Mouse (Mus musculus) adrenal gland, adult 18-20 months (tissue): ENCODE results near the gene Ccdc106. TPM values are rescaled to one million over a fixed set of nuclear protein-coding genes. Genes with fewer than 3 reads are reported as not detected.
"Not testable (repeated sequence)": the region's sequence is repeated elsewhere in the genome, so short reads cannot be mapped to it uniquely, and the experiment has no call there.

Source experiments
- DNase-seq, 2 experiments: peaks; one replicate each; pipeline ENCODE4 v3.0.0; 2021 to 2022; ENCODE audit warnings: low spot score in 2 of 2
- long read RNA-seq, 2 experiments: library from polyadenylated mRNA; stranded (forward); transcript quantifications; one replicate each; pipeline ENCODE4 v2.0.0; 2021
- total RNA-seq, 2 experiments: library from RNA; stranded (reverse); gene quantifications; 1 replicate in 1 of 2; 2 replicates in 1 of 2; pipeline ENCODE4 v1.2.3; 2021

Gene Ccdc106
- 1 to 10 TPM; 1.5 to 2.6 TPM for total RNA-seq
- long read RNA-seq, experiment 1, partial matches to known transcripts: 0 of 2 reads
- long read RNA-seq, experiment 1, other reads (novel, unspliced or antisense): 2 of 2 reads
- long read RNA-seq, experiment 2, partial matches to known transcripts: 1 of 5 reads
- long read RNA-seq, experiment 2, other reads (novel, unspliced or antisense): 3 of 5 reads

DNA sequence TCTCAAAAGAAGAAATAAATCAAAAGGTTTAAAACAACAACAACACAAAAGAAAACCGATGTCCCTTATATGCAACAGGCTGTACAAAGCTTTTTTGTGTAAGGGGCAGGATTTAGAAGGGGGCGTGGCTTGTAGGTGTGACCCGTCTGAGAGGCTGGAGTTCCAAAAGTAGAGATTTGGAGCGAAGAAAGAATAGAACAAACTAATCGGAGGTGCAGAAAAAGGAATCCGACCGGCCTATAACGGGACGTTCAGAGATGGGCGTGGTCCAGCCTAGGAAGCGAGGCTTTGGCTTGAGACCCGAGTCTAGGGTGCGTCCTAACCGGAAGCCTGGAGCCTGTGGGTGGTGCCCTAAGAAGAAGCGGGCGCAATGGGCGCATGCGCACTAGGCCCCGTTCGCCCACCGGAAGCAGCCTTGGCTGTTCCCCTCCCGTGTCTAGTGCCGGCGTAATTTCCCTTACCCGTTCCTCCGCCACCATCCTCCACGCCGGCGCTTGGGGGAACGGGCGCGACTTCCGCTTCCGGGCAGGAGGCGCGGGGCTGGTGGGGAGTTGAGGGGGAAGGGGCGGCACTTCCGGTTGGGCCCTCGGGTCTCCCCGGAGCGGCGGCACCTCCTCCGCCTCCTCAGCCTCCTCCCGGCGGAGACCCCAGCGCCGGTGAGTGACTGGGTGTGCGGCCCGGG, at the start of gene Ccdc106, which contains the start of gene Zfp865:
Ccdc106 (plus strand) TSS at position 554 of the 682 bp plus-strand sequence.
Zfp865 (plus strand) TSS at position 377 of the 682 bp plus-strand sequence.
- DNase-seq: peak; percentile 96 to 97

- no peak for DNase-seq
These were observed 49.3 kb upstream of the Ccdc106 start, which contains the start of gene Sbk3 for GRCm38 (mm10) chr7:4971068-4971467. Gene Sbk3, minus strand, starts transcription at chr7:4971168.

DNA sequence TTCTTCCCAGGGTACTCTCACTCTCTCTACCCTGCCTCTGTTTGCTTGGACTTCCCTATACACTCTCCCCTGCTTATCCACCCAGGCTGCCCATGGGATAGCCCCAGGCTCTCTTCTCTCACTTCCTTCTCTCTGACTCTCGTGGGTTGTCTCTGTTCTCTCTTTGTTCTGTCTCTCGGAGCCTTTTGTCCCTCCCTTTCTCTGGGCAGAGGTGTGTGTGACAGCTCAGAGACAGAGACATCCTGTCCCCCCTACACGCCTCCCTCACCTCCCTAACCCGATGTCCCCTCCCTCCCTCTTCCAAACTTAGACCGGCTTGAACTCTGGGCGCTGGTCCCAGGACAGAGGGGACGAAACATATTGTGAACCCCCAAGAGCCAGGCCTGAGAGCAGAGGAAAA, 48.6 kb upstream of the Ccdc106 start:
- DNase-seq: no peak

GRCm38 (mm10) chr7:4972321-4973047, 47.9 kb upstream of the Ccdc106 start:
- peak; percentile 59 for DNase-seq

DNA sequence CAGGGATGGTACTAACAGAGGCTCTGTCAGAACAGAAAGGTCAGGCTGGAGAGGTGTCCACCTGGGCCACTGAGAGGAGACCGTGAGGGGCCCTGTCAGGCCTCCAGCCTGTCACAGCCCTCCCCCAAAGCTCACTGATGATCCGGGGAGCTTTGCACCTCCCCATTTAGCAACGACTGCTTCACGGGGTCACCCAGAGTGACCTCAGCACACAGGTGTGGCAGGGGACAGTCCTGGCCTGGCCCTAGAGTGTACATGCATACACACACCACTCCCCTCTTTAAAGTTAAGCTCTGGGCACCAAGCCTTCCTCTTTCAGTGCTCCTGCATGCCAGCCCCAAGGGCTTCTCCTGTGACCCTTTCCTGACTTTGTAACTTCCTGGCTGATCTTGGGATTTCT, 44.9 kb upstream of the Ccdc106 start:
- DNase-seq: no peak

GRCm38 (mm10) chr7:4976832-4977231, 43.5 kb upstream of the Ccdc106 start:
- DNase-seq: no peak

DNA sequence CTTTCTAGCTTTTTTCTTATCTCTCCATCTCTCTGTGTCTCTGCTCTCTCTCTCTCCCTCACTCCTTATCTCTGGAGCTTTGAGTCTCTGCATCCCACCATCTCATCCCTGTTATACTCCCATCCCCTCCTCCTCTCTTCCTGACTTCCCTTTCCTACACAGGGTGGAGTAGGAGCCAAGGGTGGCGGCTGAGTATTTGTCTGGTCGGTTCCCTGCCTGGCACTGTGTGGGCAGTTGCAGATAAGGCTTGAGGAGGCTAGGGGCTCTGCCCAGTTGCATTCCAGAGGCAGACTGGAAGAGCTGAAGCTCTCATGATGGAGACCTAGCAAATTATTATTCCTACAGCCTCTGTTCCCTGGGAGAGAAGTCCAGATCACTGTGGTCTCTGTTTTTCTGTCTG, 32.1 kb upstream of the Ccdc106 start:
- no peak for DNase-seq

DNA sequence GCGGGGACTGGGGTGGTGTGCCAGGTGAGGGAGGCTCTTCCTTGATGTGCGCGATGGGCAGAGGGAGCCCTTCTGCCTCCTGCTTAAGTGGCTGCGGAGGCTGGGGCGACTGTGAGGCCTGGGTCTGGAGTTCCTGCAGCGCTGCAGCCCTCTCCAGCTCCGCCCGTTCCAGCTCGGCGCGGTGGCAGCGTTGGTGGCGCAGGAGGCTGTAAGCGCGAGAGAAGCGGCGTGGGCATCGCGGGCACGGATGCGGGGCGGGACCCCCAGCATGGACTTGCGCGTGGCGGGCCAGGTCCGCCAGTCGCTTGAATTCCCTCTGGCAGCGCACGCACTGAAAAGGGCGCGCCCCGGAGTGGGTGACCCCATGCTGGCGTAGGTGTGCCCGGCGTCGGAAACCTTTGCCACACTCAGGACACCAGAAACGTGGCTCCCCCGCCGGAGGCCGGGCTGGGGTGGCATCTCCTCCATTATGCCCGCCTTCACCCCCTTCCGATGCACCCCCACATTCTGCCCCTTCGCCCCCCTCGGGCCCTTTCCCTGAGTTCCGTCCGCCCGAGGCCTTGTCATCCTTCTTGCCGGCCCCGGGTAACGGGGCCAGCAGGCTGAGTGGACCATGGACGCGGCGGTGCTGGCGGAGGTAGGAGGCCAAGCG, 26.9 kb upstream of the Ccdc106 start:
- no peak for DNase-seq

GRCm38 (mm10) chr7:4993999-4994788, 26.2 kb upstream of the Ccdc106 start:
- DNase-seq: no peak

DNA sequence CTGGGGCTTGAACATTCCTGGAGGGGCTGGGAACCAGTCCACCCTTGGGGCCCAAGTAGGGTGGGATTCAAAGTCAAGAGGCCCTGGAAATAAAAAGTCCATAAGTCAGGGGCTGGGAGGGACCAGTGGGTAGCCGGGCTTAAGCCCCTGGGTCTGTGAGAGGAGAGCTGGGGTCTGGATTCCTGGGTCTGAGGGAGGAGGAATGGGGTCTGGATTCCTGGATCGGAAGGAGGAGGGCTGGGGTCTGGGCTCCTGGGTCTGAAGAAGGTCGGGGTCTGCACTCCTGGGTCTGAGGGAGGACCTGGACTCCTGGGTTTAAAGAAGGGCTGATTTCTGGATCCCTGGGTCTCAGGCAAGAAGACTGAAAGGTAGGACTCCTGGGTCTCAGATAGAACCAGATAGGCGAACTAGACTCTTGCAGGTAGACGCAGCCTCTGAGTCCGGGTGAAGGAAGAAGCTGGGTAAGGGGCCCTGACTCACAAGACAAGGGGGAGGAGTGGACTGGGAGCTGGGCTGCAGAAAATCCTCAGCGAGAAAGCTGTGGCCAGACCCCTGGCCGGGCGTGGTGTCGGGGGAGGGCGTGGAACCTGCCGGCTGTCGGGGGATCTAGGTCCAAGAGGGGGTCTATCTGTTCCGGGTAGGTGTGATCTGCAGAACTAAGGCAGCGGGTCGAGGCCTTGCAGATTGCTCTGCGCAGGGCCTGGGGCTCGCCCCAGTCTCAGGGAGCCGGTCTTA, 24.9 kb upstream of the Ccdc106 start:
- DNase-seq: no peak

DNA sequence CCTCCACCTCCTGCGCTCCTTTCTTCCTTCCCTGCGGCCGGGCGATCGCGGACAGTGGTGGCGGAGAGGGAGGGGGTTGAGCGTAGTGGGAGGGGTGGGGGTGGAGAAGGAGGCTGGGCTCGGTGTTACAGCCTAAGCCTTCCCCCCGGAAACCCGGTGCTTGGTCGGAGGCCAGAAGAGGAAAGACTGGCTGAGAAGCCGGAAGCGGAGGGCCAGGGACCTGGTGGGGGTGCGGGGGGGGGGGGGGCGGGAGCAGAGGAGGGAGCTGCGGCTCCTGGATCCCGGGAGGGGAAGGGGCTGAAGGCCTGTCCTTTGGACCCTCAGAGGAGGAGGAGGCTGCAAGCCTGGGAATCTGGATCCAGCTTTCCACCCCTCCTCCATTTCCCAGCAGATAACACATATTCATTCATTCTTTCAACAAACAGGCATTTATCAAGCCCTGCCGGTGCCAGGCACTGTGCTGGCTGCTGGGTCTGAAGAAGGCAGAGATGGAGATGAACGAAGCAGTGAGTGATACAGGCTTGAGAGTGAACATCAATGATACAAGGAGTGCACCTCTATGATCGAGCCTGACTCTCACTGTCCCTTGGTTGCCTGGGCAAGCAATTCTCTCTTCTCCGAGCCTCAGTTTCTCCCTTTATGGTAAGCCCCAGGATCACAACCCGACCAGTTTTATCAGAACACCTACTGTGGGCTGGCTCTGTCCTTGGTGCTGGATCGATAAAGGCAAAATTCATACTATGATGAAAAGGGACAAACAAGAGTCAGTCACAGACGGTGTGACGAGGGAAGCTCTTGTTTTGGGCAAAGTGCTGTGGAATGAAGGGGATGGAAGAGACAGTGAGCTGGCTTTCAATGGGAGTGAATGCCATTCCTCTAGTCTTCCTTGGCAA, 24.1 kb upstream of the Ccdc106 start, which contains the start of gene Zfp579:
Zfp579 (minus strand) TSS at position 156 of the 893 bp plus-strand sequence.
- peak; percentile 86 to 90 for DNase-seq

DNA sequence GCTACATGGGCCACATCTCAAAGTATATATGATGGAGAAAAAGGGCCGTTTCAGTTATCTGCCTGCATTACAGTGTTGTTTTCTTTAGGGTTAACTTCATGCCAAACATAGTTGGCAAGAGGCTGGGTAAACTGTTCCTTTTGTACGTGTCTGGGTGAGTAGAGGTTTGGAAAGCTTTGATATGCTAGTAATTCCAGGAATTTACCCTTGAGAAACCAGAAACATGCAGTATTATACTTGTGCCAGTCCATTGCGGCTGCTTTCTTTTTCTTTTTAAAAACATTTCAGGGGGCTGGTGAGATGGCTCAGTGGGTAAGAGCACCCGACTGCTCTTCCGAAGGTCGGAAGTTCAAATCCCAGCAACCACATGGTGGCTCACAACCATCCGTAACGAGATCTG, 23.4 kb upstream of the Ccdc106 start:
- no peak for DNase-seq

- DNase-seq: no peak
These were observed 20.5 kb upstream of the Ccdc106 start for GRCm38 (mm10) chr7:4999876-5000275.

GRCm38 (mm10) chr7:5002876-5003275, 17.5 kb upstream of the Ccdc106 start:
- not testable (repeated sequence) for DNase-seq

GRCm38 (mm10) chr7:5008229-5008628, 12.1 kb upstream of the Ccdc106 start:
- DNase-seq: no peak

- no peak for DNase-seq
These were observed 7.5 kb upstream of the Ccdc106 start for GRCm38 (mm10) chr7:5012681-5013513.

DNA sequence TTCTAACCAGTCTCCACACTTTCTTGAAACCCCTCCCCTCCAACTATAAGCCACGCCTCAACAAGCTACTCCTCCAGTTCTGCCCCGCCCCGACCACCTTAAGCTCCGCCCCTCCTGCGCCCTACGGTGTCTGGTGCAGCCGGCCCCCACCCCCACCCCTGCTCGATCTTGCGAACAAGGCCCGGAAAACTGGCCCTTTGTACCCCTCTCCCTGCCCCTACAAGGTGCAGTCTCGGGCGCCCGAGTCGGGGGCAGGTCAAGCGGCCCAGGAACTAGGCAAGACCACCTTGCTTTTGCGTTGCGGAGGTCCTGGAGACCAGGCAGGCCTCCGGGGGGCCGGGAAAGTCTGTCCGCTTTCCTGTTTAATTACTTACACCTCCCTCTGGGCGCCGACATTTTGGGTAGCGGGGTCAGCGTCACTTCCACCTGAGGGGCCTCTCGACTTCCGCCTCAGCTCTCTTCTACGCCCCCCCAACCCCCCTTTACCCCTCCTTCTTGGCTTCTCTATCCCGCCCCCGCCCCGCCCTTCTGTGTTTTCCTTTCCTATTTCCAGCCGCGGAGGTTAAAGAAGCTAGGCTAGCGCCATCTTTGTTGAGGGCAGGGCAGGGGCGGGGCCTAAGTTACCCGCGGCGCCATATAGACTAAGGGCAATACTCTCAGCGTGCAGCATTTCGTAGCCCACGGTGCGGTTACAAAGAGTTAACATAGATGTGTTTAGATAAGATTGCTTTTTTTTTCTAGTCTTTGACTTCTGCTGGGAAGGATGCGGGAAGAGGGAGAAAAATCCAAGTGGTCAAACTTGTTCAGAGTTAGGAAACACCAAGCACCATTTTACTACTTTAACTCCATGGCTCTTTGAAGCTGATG, 5.9 kb upstream of the Ccdc106 start, which contains the start of the genes Zfp524 and Fiz1:
Zfp524 (plus strand) TSS at position 165 of the 867 bp plus-strand sequence.
Fiz1 (minus strand) TSS at position 447 of the 867 bp plus-strand sequence.
- DNase-seq: peak; percentile 96
